Mouse (Mus musculus) limb, embryonic 11.5 days (tissue): Measurements from ENCODE around the gene Aldh18a1. TPM values are rescaled to one million over a fixed set of nuclear protein-coding genes. Genes with fewer than 3 reads are reported as not detected.

Experiments used
- ATAC-seq: fragments of 200-750 bp; cut with Nextera tagmentation; 2 replicates; pipeline ENCODE4 v1.8.0; 2017; ENCODE audit warnings: low read depth; ENCODE audit not compliant: insufficient number of reproducible peaks, low FRiP score, low TSS enrichment
- DNase-seq: peaks from one replicate; pipeline ENCODE4 v3.0.0-alpha.2; 2015; ENCODE audit warnings: low spot score
- H3K27ac ChIP-seq: fragments of 300-500 bp; sonication (generic); replicated peaks from 2 replicates; pipeline ENCODE4 v1.5.1; 2014; ENCODE audit warnings: low read depth, mild to moderate bottlenecking, low read length
- H3K27me3 ChIP-seq: fragments of 300-500 bp; sonication (generic); 2 replicates; pipeline ENCODE4 v1.6.1; 2014; ENCODE audit warnings: mild to moderate bottlenecking, low read length, mixed read lengths; ENCODE audit not compliant: control insufficient read depth, insufficient read depth
- H3K36me3 ChIP-seq: fragments of 300-500 bp; sonication (generic); 2 replicates; pipeline ENCODE4 v1.6.1; 2014; ENCODE audit warnings: mild to moderate bottlenecking, low read length, moderate library complexity, mixed read lengths; ENCODE audit not compliant: control insufficient read depth, insufficient read depth
- H3K4me1 ChIP-seq: fragments of 300-500 bp; sonication (generic); 2 replicates; pipeline ENCODE4 v1.6.1; 2014; ENCODE audit warnings: low read length, mixed read lengths; ENCODE audit not compliant: control insufficient read depth, insufficient read depth
- H3K4me2 ChIP-seq: fragments of 300-500 bp; sonication (generic); 2 replicates; pipeline ENCODE4 v1.6.1; 2014; ENCODE audit warnings: low read depth, mild to moderate bottlenecking, moderate library complexity; ENCODE audit not compliant: severe bottlenecking
- H3K4me3 ChIP-seq: fragments of 300-500 bp; sonication (generic); 2 replicates; pipeline ENCODE4 v1.5.1; 2014; ENCODE audit warnings: low read depth, low read length
- H3K9ac ChIP-seq: fragments of 300-500 bp; sonication (generic); 2 replicates; pipeline ENCODE4 v1.6.1; 2014; ENCODE audit warnings: mild to moderate bottlenecking, low read length
- H3K9me3 ChIP-seq: fragments of 300-500 bp; sonication (generic); 2 replicates; pipeline ENCODE4 v1.6.1; 2016; ENCODE audit warnings: low read length; ENCODE audit not compliant: control insufficient read depth
- WGBS: fragments of 180-500 bp; shearing (Covaris S2); extraction: QIAGEN DNeasy Blood & Tissue Kit; methylation state at CpG from one replicate; pipeline ENCODE4 v1.1.7; 2014; 5-methylcytosine and 5-hydroxymethylcytosine counted together
- polyA plus RNA-seq: library from polyadenylated mRNA; unstranded; fragments of >200 nt; fragmentation: Nextera tagmentation; extraction: Ambion mirVana; gene quantifications from 2 replicates; pipeline ENCODE4 v1.2.1, GENCODE M21; 2014

Aldh18a1 gene
- polyA plus RNA-seq, 1 experiment from 2014 or later = 72.8 TPM

DNA sequence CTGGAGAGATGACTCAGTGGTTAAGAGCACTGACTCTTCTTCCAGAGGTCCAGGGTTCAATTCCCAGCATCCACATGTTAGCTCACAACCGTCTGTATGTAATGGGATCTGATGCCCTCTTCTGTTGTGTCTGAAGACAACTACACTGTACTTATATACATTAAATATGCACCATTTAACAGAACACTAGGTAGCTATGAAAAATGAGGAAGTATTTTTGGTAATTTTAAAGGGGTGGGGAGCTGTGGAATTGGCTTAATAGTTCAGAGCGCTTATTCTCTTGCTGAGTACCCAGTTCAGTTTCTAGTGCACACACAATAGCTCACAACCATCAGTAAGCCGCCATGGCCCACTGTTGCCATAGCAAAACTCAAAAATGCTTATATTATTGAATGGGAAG, 72.7 kb downstream of the Aldh18a1 start:
- ATAC-seq (no peak), DNase-seq (no peak)
- Histone ChIP-seq H3K4me1 (0 out of 2 replicates have a peak, but pooled peaks cover 5% of the 10 kb centered on the region), H3K9me3 (no peaks in the 10 kb centered on the region), H3K9ac (no peak overlapping the region), H3K27ac (no peak overlapping the region), H3K4me3 (no peak overlapping the region), H3K27me3 (no peaks in the 10 kb centered on the region), H3K36me3 (no peaks in the 10 kb centered on the region), H3K4me2 (no peak overlapping the region)
- 92% methylated on average over 3 of the region's 3 CpGs for WGBS

DNA sequence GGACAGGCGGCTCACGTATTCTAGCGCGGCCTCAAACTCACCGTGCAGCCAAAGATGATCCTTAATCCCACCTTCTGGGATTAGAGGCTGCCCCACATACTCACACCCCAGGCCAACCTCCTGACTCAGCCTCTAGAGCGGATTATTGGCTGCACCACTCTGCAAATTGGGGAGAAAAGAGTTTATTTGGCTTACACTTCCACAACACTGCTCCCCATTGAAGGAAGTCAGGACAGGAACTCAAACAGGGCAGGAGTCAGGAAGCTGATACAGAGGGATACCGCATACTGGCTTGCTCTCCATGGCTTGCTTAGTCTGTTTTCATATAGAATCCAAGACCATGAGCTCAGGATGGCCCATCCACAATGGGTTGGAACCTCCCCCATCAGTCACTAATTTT, 73.9 kb downstream of the Aldh18a1 start:
- WGBS = 81% methylated on average over 7 of the region's 7 CpGs
- ATAC-seq = no peak
- no peak overlapping the region for H3K27ac ChIP-seq

DNA sequence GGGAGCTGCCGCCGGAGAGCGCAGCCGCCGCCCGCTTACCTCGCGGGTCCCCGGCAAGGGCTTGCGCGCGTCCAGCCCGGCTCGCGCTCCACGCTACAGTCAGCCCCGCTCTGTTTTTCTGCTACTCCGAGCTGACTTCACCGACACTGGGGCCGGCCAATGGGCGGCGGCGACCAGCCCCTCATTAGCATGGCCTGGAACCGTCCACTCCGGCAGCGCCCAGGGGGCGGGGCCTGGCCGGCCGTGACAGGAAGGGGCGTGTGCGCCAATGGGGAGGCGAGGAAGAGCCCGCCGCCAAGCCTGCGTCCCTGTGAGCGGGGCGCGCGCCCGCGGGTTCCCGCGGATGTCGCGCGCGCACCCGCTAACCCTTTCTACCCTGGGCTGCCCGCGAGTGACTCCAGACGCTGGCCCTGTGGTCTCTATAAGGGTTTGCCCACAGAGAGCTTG, 74.6 kb downstream of the Aldh18a1 start, which contains the start of gene Sorbs1:
Gene Sorbs1, minus strand, starts transcription at position 148 of the 447 bp plus-strand sequence.
- H3K9me3 ChIP-seq = no peaks in the 10 kb centered on the region
- H3K9ac ChIP-seq = peak within 1 kb of the TSS; percentile 77
- H3K4me1 ChIP-seq = 0 out of 2 replicates have a peak, but pooled peaks cover 5% of the 10 kb centered on the region
- peak within 1 kb of the TSS; percentile 65; the same call in 1 of the 2 replicates for H3K27ac ChIP-seq
- peak; percentile 99 for ATAC-seq
- WGBS = under 1% methylated on average over 49 of the region's 51 CpGs
- H3K4me3 ChIP-seq = peak within 1 kb of the TSS; percentile 63
- H3K4me2 ChIP-seq = peak within 1 kb of the TSS; percentile 78
- H3K36me3 ChIP-seq = no peaks in the 10 kb centered on the region
- peak; percentile 95 for DNase-seq
- H3K27me3 ChIP-seq = no peaks in the 10 kb centered on the region

More for the DNA sequence above, 73.9 kb downstream of the Aldh18a1 start:
- H3K4me3 ChIP-seq = no peak overlapping the region
- no peak overlapping the region for H3K9ac ChIP-seq
- no peak overlapping the region for H3K4me2 ChIP-seq
- no peaks in the 10 kb centered on the region for H3K27me3 ChIP-seq
- no peaks in the 10 kb centered on the region for H3K36me3 ChIP-seq
- DNase-seq = no peak
- no peaks in the 10 kb centered on the region for H3K9me3 ChIP-seq
- H3K4me1 ChIP-seq = 0 out of 2 replicates have a peak, but pooled peaks cover 5% of the 10 kb centered on the region

DNA sequence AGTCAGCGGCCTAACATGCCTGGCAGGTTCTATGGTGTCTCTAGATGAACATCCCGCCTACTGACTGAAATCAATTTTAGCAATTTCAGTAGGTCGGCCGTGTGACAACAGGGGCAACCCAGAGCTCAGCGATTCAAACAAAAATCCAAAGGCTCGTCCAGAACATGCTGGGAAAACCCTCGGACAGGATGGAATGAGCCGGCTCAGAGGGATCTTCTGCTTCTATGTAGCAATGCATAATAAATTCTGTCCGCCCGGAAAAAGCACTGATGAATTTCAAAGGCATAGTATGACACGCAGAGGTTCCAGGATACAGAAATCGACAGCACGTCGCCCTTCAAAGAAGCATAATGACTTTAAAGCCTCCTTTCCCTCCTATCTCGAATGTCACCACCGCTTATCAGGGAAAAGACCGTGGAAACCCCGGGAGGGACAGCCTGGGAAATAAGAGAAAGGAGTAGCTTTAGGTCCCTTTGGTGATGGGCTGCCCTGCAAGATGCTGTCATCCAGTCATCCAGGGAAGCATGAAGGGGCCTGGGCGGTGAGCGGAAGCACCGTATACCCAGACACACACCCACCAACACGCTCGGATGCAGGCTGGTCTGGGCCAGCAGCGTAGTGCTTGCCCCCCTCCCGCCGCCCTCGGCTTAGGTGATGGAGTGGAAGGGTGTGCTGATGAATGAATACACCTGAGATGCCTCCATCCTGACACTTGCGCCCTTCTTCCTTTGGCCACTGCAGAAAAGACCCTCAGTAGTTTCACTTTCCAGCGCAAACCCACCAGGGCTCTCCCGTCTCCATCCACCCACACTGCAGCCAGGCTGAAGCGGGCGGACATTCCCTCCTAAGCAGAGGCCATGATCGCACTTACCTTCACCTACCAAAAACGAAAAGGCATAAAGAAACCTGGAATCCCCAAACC, 75.5 kb downstream of the Aldh18a1 start:
- WGBS = 2% methylated on average over 34 of the region's 34 CpGs
- ATAC-seq = peak; percentile 27
- Histone ChIP-seq H3K27ac (peak overlapping the region; percentile 65; the same call in 1 of the 2 replicates), H3K4me2 (peak overlapping the region; percentile 78), H3K36me3 (no peaks in the 10 kb centered on the region), H3K9me3 (no peaks in the 10 kb centered on the region), H3K9ac (peak overlapping the region; percentile 77), H3K4me3 (peak overlapping the region; percentile 63), H3K4me1 (0 out of 2 replicates have a peak, but pooled peaks cover 5% of the 10 kb centered on the region), H3K27me3 (no peaks in the 10 kb centered on the region)
- DNase-seq = peak; percentile 68

DNA sequence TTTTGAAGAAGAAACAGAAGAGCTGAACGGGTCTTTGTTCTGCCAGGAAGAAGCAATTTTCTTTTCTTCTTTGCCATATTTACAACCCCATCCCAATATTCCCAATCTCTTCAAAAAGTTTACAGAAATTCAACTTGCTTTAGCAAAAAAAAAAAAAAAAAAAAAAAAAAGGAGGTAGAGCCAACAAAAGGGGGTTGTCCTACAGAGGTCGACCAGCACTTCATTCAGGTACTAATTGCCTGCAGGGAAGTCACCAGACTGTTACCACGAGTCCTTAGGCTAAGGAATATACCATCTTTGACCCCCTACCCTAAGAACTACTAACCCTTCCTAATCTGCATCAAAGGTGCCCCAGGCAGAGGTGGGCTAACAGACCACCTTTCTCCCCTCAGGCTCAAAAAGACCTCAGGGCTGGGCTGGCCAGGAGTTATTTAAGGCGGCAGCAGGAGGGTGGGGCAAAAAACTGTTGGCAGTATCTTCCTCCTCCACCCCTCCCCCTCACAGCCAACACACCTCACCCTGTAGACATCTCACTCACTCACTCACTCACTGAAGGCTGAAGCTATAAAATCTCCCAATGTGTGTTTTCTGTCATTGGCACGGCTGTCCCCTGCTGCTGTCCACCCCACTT, 76.5 kb downstream of the Aldh18a1 start:
- no peak overlapping the region for H3K27ac ChIP-seq
- H3K4me3 ChIP-seq = no peak overlapping the region
- WGBS = 13% methylated on average over 5 of the region's 5 CpGs
- no peak overlapping the region for H3K9ac ChIP-seq
- no peak for DNase-seq
- H3K36me3 ChIP-seq = no peaks in the 10 kb centered on the region
- H3K4me1 ChIP-seq = 0 out of 2 replicates have a peak, but pooled peaks cover 5% of the 10 kb centered on the region
- no peaks in the 10 kb centered on the region for H3K9me3 ChIP-seq
- H3K4me2 ChIP-seq = peak overlapping the region; percentile 78
- no peak for ATAC-seq
- no peaks in the 10 kb centered on the region for H3K27me3 ChIP-seq

DNA sequence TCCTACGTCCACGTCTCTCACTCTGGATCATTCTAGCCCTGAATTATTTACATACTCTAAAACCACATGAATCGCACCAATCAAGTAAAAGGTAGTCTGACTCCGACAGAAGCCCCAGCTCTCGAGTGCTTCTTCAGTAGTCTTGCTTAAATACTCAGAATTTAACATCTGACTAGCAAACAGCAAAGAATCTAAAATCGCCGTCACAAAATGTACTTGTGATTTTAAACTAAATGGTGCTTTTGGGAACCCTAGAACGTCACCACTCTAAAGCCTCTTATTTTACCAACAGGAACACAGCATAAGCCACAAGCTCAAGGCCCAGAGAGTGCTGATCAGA, 77.2 kb downstream of the Aldh18a1 start:
- DNase-seq (no peak), ATAC-seq (no peak)
- 76% methylated on average over 8 of the region's 8 CpGs for WGBS
- H3K4me2 ChIP-seq = no peak overlapping the region
- 0 out of 2 replicates have a peak, but pooled peaks cover 5% of the 10 kb centered on the region for H3K4me1 ChIP-seq
- no peak overlapping the region for H3K27ac ChIP-seq
- H3K4me3 ChIP-seq = no peak overlapping the region
- no peaks in the 10 kb centered on the region for H3K36me3 ChIP-seq
- H3K9me3 ChIP-seq = no peaks in the 10 kb centered on the region
- H3K27me3 ChIP-seq = no peaks in the 10 kb centered on the region
- H3K9ac ChIP-seq = no peak overlapping the region

DNA sequence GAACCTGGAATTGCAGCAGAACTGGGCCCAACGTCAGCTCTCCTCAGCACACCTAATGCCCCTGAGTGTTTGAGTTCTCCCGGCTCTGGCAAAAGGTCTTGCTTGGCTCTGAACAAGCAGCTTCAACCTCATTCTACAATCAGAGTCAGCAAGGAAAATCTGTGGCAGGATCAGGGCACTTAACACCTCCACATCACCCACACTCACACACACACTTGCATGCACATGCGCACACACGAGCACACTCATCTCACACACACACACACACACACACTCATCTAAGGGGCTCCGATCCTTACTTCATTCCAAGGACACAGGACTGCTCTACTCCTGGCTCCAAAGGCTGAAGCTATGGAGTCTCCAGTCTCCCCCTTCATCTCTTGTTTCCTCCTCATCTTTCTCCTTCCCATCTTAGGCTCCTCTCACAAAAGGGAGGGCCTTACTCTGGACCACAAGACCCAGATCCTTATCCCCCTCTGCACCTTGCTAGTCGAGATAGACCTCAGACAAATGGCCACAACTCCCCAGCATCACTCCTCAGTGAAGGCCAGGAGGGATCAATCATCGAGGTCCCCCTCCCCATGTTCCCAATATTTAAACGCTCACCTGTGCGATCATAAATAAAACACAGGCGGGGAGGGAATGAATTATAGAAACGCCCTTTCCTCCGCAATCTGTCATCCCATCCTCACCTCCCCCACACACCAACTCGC, 77.7 kb downstream of the Aldh18a1 start:
- H3K4me2 ChIP-seq = no peak overlapping the region
- no peaks in the 10 kb centered on the region for H3K27me3 ChIP-seq
- no peak for ATAC-seq
- no peak overlapping the region for H3K27ac ChIP-seq
- 79% methylated on average over 13 of the region's 13 CpGs for WGBS
- no peaks in the 10 kb centered on the region for H3K9me3 ChIP-seq
- H3K4me1 ChIP-seq = 0 out of 2 replicates have a peak, but pooled peaks cover 5% of the 10 kb centered on the region
- no peak for DNase-seq
- H3K4me3 ChIP-seq = no peak overlapping the region
- no peak overlapping the region for H3K9ac ChIP-seq
- H3K36me3 ChIP-seq = no peaks in the 10 kb centered on the region

DNA sequence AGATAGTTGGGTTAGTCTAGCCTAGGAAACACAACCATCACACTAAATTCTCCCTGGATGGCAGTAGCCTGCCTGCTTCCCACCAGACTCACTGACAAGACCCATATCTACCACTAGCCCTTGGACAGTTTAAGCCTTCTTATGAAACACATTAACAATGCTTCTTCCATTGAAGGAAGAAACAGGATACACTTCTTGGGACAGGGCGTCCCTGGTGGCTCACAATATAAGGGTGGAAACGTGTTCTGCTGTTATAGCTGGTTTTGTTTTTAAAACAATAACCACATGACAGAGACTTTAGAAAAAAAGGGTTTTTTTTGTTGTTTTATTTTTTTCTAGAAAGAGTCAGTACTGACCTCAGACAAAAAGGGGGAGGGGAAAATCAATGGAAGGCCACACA, 79.0 kb downstream of the Aldh18a1 start:
- ATAC-seq (no peak), DNase-seq (no peak)
- Histone ChIP-seq H3K36me3 (no peaks in the 10 kb centered on the region), H3K4me2 (no peak overlapping the region), H3K27ac (no peak overlapping the region), H3K9me3 (no peaks in the 10 kb centered on the region), H3K4me1 (0 out of 2 replicates have a peak, but pooled peaks cover 5% of the 10 kb centered on the region), H3K27me3 (no peaks in the 10 kb centered on the region), H3K4me3 (no peak overlapping the region), H3K9ac (no peak overlapping the region)
- WGBS = 90% methylated on average over 2 of the region's 2 CpGs
